Mouse (Mus musculus) adrenal gland, adult 18-20 months (tissue): ENCODE results near the gene Armt1. TPM values are rescaled to one million over a fixed set of nuclear protein-coding genes. Genes with fewer than 3 reads are reported as not detected.

ENCODE experiments used
- total RNA-seq, 2 experiments: library from RNA; stranded (reverse); gene quantifications; 1 replicate in 1 of 2; 2 replicates in 1 of 2; pipeline ENCODE4 v1.2.3; 2021

Armt1 gene
- total RNA-seq, 2 experiments from 2014 or later: 11.4 to 13.3 TPM

Other genes with a start within 250 kb of the Armt1 start
- gene Akap12, start 166.1 kb upstream of the Armt1 start, total RNA-seq: 10 to 100 TPM; 17.1 to 27.2 TPM
- gene Zbtb2, start 44.4 kb upstream of the Armt1 start, total RNA-seq: 10 to 100 TPM; 12.1 to 13.5 TPM
- 10 to 100 TPM; 45.9 to 50.1 TPM for gene Rmnd1, start 79 bp upstream of the Armt1 start, total RNA-seq
- under 1 TPM; 0.22 to 0.53 TPM for gene Ccdc170, start 50.0 kb downstream of the Armt1 start, total RNA-seq
- 10 to 100 TPM; 19.7 to 28.7 TPM for gene Esr1, start 179.1 kb downstream of the Armt1 start, total RNA-seq